Mouse (Mus musculus) colon, adult 2 months (tissue): ENCODE data around the gene Dld. TPM values are rescaled to one million over a fixed set of nuclear protein-coding genes. Genes with fewer than 3 reads are reported as not detected.

Experiments used
- polyA plus RNA-seq: library from polyadenylated mRNA; depleted of rRNA; stranded (reverse); fragments of >200 nt; gene quantifications from 2 replicates; pipeline ENCODE4 v1.2.3, GENCODE M21; 2012; rRNA removed

Dld gene
- 9.1 and 11.1 TPM in 2 replicates for polyA plus RNA-seq

GRCm38 (mm10) chr12:31350944-31351928 is at the start of gene Dld:
TSS of gene Dld (minus strand) at chr12:31351453.

GRCm38 (mm10) chr12:31390571-31390970 is 39.3 kb upstream of the Dld start, which contains the start of gene Slc26a3:
TSS of gene Slc26a3 (plus strand) at chr12:31390871.

Other genes with a start within 250 kb of the Dld start
- gene Gm6993, start 110.7 kb downstream of the Dld start, polyA plus RNA-seq = not detected in 2 replicates
- 34.0 and 34.3 TPM in 2 replicates for gene Lamb1, start 86.2 kb downstream of the Dld start, polyA plus RNA-seq
- gene Slc26a3, start 39.4 kb upstream of the Dld start, polyA plus RNA-seq = 155 and 187 TPM in 2 replicates
- gene Cbll1, start 148.2 kb upstream of the Dld start, polyA plus RNA-seq = 2.9 and 3.6 TPM in 2 replicates
- gene Slc26a4, start 208.5 kb upstream of the Dld start, polyA plus RNA-seq = 0.10 and 0.14 TPM in 2 replicates